Mouse (Mus musculus) layer of hippocampus, adult 18-20 months (tissue): Measurements from ENCODE around the gene Zfyve27. TPM values are rescaled to one million over a fixed set of nuclear protein-coding genes. Genes with fewer than 3 reads are reported as not detected.
A peak's percentile ranks its signal among the peaks of the same experiment; 100 is the strongest.

Experiments
- DNase-seq, 2 experiments: peaks; one replicate each; pipeline ENCODE4 v3.0.0; 2022; ENCODE audit warnings: low spot score in 2 of 2
- total RNA-seq, 2 experiments: library from RNA; stranded (reverse); gene quantifications; 2 replicates each; pipeline ENCODE4 v1.2.3; 2021

Gene Zfyve27
- total RNA-seq, 2 experiments from 2014 or later, result 90.6 to 94.5 TPM

DNA sequence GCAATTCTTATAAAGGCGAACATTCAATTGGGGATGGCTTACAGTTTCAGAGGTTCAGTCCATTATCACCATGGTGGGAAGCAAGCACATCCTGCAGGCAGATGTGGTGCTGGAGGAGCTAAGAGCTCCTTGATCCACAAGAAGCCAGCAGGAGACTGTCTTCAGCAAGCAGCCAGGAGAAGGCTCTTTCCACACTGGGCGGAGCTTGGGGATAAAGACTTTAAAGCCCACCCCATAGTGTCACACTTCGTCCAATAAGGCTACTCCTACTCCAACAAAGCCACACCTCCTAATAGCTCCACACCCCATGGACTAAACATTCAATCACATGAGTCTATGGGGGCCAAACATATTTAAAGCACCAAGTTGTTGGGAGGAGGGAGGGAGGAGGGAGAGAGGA lies 21.8 kb upstream of the Zfyve27 start:
- no peak for DNase-seq

DNA sequence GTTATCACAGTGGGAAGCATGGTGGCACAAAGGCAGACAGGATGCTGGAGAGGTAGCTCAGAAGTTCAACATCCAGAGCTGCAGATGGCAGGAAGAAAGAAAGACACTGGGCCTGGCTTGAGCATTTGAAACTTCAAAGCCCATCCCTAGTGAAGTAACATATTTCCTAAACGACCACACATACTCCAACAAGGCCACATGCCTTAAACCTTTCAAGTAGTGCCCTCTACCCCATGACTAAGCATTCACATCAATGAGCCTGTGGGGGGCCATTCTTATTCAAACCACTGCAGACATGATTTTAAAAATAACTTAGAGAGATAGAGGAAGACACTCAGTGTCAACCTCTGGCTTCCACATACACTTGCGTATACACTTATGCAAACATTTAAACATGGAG lies 21.0 kb upstream of the Zfyve27 start:
- DNase-seq, result no peak

DNA sequence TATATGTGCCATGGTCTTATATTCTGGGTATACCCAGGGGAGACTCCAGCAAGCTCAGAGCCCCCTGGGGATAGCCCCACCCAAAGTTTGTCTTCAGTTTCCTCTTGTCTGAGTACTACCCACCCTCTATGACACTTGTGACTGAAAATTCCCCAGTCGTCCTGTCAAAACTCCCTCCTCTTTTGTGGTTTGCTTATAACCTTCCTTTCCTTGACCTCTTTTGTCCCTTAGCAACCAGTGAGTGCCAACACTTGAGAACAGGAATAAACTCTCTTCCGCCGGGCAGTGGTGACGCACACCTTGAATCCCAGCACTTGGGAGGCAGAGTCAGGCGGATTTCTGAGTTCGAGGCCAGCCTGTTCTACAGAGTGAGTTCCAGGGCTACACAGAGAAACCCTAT lies 19.7 kb upstream of the Zfyve27 start:
- no peak for DNase-seq

- peak in 1 of 2 experiments; percentile 90 for DNase-seq
These were observed 19.1 kb upstream of the Zfyve27 start for GRCm38 (mm10) chr19:42144541-42145167.

GRCm38 (mm10) chr19:42145210-42145609 lies 18.5 kb upstream of the Zfyve27 start:
- DNase-seq, result no peak

DNA sequence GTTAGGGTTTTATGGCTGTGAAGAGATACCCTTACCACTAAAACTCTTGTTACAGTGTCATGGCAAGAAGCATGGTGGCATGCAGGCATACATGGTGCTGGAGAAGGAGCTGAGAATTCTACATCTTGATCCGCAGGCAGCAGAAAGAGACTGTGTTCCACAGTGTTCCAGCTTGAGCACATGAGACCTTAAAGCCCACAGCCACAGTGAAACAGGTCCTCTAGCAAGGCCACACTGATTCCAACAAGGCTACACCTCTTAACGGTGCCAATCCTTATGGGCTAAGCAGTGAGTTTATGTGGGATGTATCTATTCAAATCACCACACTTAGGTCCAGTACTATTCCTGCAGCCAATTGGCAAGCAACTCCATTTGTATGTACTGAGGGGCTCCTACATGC lies 18.0 kb upstream of the Zfyve27 start:
- no peak for DNase-seq

GRCm38 (mm10) chr19:42146276-42147010 lies 17.3 kb upstream of the Zfyve27 start:
- DNase-seq, result no peak

DNA sequence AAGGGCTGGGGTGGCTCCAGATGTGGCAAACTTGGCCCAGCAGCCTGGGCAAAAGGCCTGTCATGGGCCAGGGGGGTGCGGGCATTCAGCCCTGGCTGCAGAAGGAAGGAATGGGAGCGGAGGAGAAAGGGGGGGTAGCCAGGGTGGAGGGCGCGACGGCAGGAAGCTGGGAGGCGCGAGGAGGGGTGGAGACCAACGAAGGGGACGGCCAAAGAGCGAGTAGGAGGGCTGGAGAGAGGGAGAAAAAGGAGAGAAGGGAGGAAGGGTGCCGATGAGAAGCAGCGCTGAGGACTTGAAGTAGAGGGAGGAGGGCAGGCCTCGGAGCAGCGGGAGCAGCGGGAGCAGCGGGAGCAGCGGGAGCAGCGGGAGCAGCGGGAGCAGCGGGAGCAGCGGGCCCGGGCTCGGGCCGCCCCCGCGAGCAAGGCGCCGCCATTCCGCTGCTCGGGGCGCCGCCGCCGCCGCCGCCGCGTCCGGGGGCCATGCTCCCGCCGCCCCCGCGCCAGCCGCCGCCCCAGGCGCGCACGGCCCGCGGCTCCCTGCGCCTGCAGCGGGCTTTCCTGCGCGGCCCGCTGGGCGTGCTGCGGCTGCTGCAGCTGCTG lies 16.5 kb upstream of the Zfyve27 start, which contains the start of gene Marveld1:
Marveld1 (plus strand) TSS at position 231 of the 599 bp plus-strand sequence.
- DNase-seq, result no peak

DNA sequence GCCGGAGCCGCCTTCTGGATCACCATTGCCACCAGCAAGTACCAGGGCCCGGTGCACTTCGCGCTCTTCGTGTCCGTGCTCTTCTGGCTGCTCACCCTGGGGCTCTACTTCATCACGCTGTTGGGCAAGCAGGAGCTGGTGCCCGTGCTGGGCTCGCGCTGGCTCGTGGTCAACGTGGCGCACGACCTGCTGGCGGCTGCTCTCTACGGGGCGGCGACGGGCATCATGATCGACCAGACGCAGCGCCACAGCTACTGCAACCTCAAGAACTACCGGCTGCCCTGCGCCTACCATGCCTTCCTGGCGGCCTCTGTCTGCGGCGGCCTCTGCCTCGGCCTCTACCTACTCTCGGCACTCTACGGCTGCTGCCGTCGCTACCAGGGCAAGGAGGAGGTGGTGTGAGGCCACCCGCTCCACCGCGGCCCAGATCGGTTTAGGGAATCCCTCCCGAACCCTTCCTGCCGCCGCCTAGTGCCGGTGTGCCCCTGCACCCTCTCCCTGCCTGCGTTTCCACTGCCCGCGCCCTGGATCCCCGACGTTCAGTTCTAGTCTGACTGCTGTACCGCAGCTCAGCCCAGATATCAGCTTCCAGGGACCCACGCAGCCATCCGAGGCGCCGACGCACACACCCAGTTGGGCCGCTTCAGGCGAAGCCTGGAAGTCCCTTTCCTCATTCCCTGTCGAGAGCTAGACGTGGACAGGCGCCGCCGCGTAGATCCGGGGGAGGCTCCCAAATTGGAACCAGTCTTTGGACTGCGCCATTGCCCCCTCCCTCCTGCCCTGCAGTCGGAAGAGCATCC lies 15.8 kb upstream of the Zfyve27 start:
- no peak for DNase-seq

GRCm38 (mm10) chr19:42148569-42148860 lies 15.2 kb upstream of the Zfyve27 start:
- no peak for DNase-seq

DNA sequence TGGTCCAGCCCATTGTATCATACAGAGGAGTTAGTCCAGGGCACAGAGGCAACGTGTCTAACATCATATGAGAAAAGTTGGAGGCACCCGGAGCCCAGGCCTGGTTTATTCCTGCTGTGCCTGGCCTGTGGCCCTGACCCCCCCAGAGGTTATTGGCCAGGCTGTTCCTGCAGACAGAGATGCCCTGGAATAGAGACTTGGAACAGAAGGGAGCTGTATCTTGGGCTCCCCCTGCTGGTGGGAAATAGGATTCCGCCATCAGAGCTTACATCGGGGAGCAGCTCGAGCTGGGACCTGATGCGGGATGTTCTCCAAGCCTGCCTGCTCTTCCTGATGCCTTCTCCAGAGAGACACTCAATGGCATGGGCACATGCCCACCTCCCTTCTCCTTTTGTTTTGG lies 11.8 kb upstream of the Zfyve27 start:
- peak; percentile 74 to 92 for DNase-seq

DNA sequence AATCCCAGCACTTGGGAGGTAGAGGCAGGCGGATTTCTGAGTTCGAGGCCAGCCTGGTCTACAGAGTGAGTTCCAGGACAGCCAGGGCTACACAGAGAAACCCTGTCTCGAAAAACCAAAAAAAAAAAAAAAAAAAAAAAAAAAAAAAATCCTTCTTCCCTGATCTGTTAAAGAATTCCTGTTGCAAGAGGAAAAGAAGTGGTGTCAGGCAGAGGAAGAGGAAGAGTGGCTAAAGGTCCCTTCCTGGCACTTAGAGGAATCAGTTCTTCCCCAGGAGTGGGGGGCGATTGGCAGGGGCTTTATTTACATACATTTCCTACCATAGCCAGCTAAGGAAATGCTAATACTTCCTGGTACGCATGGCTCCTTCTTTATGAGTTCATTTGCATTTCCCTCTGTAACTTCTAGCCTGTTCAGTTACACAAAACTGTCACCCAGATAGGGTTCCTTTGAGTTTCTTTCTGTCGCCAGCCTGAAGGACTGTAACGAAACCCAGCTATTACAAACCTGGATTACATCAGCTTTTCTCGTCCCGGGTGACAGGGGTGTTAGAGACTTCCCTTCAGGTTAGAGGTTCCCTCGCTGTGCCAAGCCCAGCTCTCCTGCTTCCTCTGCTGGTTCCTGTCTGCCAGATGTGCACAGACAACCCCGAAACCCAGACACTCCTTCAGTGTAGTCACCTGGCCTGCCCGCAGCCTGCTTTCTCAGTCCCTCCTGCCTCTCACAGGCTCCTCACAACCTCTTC lies 6.1 kb upstream of the Zfyve27 start:
- no peak for DNase-seq

GRCm38 (mm10) chr19:42158246-42159017 lies 5.3 kb upstream of the Zfyve27 start:
- no peak for DNase-seq

DNA sequence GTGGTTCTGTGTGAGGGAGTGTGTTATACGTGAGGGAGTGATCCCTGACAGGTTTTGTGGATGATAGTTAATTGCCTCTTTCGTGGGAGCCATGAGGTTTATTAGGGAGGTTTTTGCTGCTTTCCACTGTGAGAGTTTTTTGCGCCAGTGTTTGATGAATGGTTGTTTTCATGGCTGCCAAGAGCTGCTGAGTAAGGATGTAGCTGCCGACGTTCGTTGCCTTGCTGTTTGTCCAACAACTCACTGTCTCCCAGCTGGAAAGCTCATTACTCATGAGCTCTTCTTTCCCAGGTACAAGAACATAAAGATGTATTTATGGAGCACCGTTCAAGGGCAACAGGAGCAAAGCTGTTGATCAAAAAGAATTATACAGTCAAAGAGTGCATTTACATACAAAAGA lies 437 bp downstream of the Zfyve27 start:
- DNase-seq, result no peak

DNA sequence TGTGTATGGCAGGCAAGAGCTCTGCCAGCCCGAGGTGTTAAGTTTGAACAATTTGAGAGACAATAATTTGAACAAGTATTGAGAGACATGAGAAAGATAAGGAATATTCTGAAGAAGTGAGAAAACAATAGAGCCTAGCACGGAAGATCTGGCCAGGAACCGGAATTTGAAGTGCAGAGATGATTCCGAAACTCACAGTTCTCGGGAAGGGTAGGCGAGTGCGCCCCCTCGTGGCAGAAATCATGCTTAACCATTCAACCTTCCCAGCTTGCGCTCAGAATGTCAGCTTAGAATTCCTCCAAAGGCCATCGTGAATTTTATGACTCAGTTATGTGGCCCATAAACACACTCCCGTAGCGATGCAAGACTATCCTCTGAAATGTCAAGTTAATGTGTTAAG lies 2.4 kb downstream of the Zfyve27 start:
- peak; percentile 78 to 92 for DNase-seq

GRCm38 (mm10) chr19:42166766-42167165 lies 3.0 kb downstream of the Zfyve27 start:
- DNase-seq, result no peak

DNA sequence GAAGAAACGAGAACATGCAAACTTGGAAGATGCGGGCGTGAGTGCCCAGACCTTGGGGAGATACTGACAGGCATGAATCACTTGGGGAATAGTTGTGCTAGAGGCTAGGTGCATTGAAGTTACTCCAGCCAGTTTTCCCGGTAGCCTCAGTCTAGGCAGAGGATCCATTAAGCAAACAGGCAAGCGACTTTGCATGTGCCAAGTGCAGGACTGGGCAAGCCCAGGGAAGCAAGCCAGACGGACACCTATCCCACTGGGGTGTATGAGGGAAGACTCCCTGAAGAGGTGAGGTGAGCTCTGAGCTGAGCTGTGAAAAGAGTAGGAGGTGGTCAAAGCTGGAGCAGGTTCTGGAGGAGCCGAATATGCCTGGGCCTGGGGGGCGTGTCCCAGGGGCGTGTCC lies 3.7 kb downstream of the Zfyve27 start:
- no peak for DNase-seq

DNA sequence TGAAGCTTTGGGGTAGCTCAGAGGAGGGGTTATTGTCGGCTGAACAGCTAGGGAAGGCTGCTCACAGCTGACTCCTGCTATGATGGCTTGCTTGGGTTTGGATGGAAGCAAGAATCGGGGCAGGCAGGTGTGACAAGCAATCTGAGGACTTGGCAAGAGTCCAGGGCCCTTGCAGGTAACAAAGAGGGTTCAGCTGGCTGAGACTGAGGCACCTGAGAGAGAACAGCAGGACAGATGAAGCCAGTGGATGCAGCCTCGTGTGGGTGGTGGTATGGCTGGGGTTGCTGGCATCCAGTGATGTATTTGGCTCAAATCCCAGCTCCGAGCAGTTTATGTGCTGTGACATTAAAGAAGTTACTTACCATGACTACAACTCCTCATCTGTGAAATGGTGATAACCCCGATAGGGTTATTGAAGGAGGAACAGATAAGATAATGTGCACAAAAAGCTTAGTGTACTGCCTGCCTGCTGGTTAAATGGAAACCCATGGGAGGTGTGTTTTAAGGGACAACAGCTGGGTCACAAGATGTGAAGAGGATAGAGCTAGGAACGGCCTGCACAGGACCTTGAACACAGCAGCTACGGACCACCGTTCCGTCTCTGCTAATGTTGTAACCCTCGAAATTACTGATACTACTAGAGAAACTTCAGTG lies 5.7 kb downstream of the Zfyve27 start:
- DNase-seq, result no peak

DNA sequence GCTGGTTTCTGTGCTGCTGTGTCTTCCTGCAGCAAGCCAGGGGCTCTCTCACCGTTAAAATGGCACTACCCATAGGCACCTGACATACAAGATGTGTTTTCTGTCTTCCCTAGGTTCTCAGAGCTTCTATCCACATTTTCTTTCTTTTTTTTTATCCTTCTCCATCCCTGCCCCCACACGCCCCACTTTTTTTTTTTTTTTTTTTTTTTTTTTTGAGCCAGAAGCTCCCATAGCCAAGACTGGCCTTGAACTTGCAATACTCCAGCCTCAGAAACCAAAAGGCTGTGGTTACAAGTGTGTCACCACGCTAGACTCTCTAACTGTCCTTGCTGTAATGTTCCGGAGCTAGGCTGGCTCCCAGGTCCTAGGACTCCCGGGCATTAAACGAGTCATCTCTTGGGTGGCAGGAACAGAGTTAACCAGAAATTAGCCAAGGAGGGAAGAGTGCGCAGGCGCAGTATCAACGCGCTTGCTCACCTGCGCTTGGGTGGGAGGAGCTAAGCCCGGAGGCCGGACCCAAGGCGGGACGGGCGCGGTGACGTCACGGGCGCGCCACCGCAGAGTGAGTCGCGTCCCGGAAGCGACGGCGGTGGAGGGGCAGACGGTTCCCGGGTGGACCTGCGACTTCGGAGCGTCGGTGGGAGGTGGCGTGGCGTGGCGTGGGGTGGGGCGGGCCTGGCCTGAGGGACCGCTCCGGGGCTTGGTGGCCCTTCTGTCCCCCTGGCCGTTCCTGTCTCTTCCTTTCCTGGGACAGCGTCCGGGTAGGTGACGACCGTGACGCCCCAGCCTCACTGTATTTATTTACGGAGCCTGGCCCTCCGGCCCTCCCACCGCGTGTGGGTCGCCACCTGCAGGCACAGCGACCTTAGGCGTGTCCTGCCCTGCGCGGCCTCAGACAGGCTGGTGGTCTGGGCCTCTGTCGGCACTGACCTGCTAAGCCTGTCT lies 6.5 kb downstream of the Zfyve27 start:
- peak; percentile 91 to 96 for DNase-seq
